Mouse (Mus musculus) E14TG2a.4 (cell line): ENCODE measurements around the gene Ttc7b.

Source experiments
- CTCF ChIP-seq: conservative IDR thresholded peaks from 2 replicates; pipeline ENCODE4 v1.5.1; 2014; ENCODE audit warnings: low read length
- NANOG ChIP-seq: IDR thresholded peaks from 2 replicates; pipeline ENCODE4 v1.6.1; 2014; ENCODE audit warnings: borderline replicate concordance, low read length, mixed read lengths

GRCm38 (mm10) chr12:100538445-100539157, 18.0 kb upstream of the Ttc7b start:
- TF ChIP-seq CTCF (no peak), NANOG (no peak)
